Mouse (Mus musculus): ENCODE results near the gene Hoga1. TPM values are rescaled to one million over a fixed set of nuclear protein-coding genes. Genes with fewer than 3 reads are reported as not detected.

Gene Hoga1
- 10 to 100 TPM in 2 of 26 experiments, 1 to 10 TPM in 22, under 1 TPM in 1, not detected in 1; 0.95 to 11.2 (median 3.6) TPM for total RNA-seq (2018; cell fraction: chromatin; rRNA removed)
- total RNA-seq (2018; cell fraction: cytosol; rRNA removed) = 1 to 10 TPM; 1.0 to 2.4 (median 1.5) TPM
- total RNA-seq (2018; cell fraction: nucleus; rRNA removed) = 1 to 10 TPM in 25 of 26 experiments, under 1 TPM in 1; 0.92 to 5.1 (median 2.3) TPM
- 1.3 to 2.2 TPM (median 1.9 TPM) in 3 replicates for polyA plus RNA-seq (2018)

- H3K36me3 ChIP-seq (ENCODE audit: inconsistent target) = no peaks in the 10 kb centered on the region
- H3K79me2 ChIP-seq (ENCODE audit: inconsistent target) = no peaks in the 10 kb centered on the region
- H3K27ac ChIP-seq = no peak within 1 kb of the TSS
- peak within 1 kb of the TSS; percentile 28 for H3K4me3 ChIP-seq (ENCODE audit: inconsistent target)
- 43% methylated on average over 23 of the region's 23 CpGs for WGBS (ENCODE audit: missing documents)
Measured at GRCm38 (mm10) chr19:42045269-42046102, at the start of gene Hoga1. Hoga1 (plus strand) TSS chr19:42045610.

DNA sequence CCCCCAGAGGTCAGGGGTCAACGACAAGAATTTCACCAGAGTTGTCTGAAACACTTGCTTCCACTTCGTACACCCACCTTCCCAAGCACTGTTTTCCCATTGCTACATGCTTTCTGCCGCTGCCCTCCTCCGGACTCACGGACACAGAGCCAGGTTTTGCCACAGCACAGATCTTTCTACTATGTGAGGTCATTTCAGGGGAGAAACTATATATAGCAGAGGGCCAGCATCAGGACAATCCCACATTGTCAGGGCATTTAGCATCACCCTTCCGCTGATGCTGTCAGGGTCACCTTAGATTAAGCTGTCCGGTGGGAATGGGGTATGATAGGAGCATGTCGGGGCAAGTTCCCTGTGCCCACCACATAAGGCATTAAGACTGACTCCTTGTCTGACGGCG, 48.3 kb upstream of the Hoga1 start:
- Histone ChIP-seq H3K27ac (no peak overlapping the region), H3K4me3 (ENCODE audit: inconsistent target) (no peak overlapping the region), H3K79me2 (ENCODE audit: inconsistent target) (peaks cover 88% of the 10 kb centered on the region), H3K36me3 (ENCODE audit: inconsistent target) (0 out of 2 replicates have a peak, but pooled peaks cover 7% of the 10 kb centered on the region)
- 96% methylated on average over 10 of the region's 10 CpGs for WGBS (ENCODE audit: missing documents)

GRCm38 (mm10) chr19:41998770-41999548, 46.5 kb upstream of the Hoga1 start:
- peaks cover 88% of the 10 kb centered on the region for H3K79me2 ChIP-seq (ENCODE audit: inconsistent target)
- 0 out of 2 replicates have a peak, but pooled peaks cover 5% of the 10 kb centered on the region for H3K36me3 ChIP-seq (ENCODE audit: inconsistent target)
- H3K27ac ChIP-seq = peak overlapping the region; percentile 94
- H3K4me3 ChIP-seq (ENCODE audit: inconsistent target) = no peak overlapping the region
- WGBS (ENCODE audit: missing documents) = 89% methylated on average over 9 of the region's 9 CpGs

DNA sequence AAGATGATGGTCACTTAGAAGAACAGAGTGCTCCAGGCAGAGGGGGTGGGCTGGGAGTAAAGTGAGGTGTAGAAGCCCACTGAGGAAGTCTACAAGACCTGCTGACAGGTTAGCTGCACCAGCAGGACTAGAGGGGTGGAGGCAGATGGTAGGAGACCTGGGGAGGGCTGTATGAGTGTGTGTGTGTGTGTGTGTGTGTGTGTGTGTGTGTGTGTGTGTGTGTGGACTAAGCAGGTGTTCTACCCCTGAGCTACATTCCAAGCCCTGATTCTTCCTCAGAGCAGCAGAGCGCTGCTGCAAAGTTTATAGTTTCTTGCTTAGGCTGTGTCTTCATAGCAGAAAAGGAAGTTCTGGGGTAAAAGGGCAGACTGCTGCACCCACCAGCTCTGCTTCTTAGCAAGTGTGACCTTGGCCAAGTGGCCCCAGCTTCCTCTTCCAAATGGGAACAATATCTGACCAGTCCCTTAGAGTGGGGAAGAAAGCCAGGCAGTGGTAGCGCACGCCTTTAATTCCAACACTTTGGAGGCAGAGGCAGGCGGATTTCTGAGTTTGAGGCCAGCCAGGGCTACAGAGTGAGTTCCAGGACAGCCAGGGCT, 45.6 kb upstream of the Hoga1 start:
- H3K36me3 ChIP-seq (ENCODE audit: inconsistent target) = no peaks in the 10 kb centered on the region
- peak overlapping the region; percentile 94 for H3K27ac ChIP-seq
- WGBS (ENCODE audit: missing documents) = 22% methylated on average over 4 of the region's 4 CpGs
- H3K79me2 ChIP-seq (ENCODE audit: inconsistent target) = peaks cover 88% of the 10 kb centered on the region
- no peak overlapping the region for H3K4me3 ChIP-seq (ENCODE audit: inconsistent target)

DNA sequence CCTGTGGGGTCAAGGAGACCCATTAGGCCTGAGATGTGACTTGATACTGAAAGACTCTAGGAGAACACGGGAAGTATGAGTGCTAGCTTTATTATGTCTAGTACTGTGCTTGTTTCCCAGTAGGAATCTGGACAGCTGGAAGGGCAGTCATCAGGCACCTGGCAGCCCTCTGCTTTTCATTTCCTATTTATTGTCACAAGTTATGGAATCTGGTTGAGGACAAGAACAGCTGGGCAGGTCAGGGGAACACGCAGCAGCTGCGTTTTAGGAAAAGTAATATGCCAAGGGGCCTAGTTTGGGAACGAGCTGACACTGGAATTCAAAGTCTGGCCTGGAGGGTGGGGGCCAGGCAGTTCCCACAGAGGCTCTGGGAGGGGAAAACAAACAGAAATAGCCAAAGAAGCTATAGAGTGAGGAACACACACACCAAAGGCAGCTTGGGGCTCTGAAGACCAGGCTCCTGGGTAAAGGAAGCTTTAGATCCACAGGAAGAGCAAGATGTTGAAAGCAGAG, 44.9 kb upstream of the Hoga1 start:
- WGBS (ENCODE audit: missing documents) = 89% methylated on average over 4 of the region's 4 CpGs
- Histone ChIP-seq H3K4me3 (ENCODE audit: inconsistent target) (no peak overlapping the region), H3K79me2 (ENCODE audit: inconsistent target) (peaks cover 86% of the 10 kb centered on the region), H3K27ac (peak overlapping the region; percentile 94), H3K36me3 (ENCODE audit: inconsistent target) (no peaks in the 10 kb centered on the region)

GRCm38 (mm10) chr19:42001253-42001980, 44.0 kb upstream of the Hoga1 start:
- no peaks in the 10 kb centered on the region for H3K36me3 ChIP-seq (ENCODE audit: inconsistent target)
- no peak overlapping the region for H3K4me3 ChIP-seq (ENCODE audit: inconsistent target)
- H3K27ac ChIP-seq = peak overlapping the region; percentile 94
- H3K79me2 ChIP-seq (ENCODE audit: inconsistent target) = peaks cover 84% of the 10 kb centered on the region
- 55% methylated on average over 12 of the region's 12 CpGs for WGBS (ENCODE audit: missing documents)

- Histone ChIP-seq H3K4me3 (ENCODE audit: inconsistent target) (no peak overlapping the region), H3K79me2 (ENCODE audit: inconsistent target) (peaks cover 84% of the 10 kb centered on the region), H3K36me3 (ENCODE audit: inconsistent target) (no peaks in the 10 kb centered on the region), H3K27ac (peak overlapping the region; percentile 88)
- WGBS (ENCODE audit: missing documents) = 73% methylated on average over 6 of the region's 6 CpGs
Measured at GRCm38 (mm10) chr19:42004258-42004657, 41.2 kb upstream of the Hoga1 start.

DNA sequence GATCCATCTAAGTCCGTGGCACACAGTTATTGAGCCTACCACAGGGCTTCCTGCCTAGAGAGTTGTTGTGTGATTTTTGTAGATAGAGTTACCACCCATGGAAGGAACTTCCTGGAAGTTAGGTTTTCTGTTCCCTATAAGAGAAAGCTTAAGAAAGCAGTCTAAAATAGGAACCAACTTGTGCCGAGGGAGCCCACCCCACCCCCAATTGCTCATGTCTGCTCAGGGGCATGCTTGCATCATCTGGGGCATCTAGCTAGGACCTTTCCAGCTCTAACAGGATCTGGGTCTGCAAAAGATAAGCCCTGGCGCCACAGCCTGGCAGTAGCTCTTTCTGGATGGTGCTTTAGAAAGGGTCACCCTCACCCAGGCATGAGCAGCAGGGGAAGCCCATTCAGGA, 39.8 kb upstream of the Hoga1 start:
- Histone ChIP-seq H3K4me3 (ENCODE audit: inconsistent target) (no peak overlapping the region), H3K79me2 (ENCODE audit: inconsistent target) (peaks cover 96% of the 10 kb centered on the region), H3K27ac (peak overlapping the region; percentile 88), H3K36me3 (ENCODE audit: inconsistent target) (no peaks in the 10 kb centered on the region)
- WGBS (ENCODE audit: missing documents) = 2% methylated on average over 3 of the region's 3 CpGs

DNA sequence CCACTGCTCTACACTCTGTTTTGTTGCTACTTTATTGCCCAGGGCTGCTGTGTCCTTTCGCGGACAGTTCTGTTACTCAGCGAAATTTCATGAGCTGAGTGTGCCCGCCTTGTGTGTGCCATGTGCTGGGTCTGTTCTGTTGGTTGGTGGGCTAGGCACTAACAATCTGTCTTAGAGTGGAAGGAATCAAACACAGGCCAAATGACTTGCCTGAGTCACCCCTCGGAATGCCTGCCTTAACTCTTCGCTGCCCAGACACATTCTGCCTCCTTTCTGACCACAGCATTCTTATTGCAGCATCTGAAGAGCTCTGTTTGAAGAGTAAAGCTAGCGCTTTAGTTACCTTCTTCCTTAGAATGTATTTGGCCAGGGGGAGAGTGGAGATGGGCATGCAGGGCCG, 38.8 kb upstream of the Hoga1 start:
- 88% methylated on average over 7 of the region's 8 CpGs for WGBS (ENCODE audit: missing documents)
- Histone ChIP-seq H3K27ac (peak overlapping the region; percentile 88), H3K4me3 (ENCODE audit: inconsistent target) (no peak overlapping the region), H3K36me3 (ENCODE audit: inconsistent target) (no peaks in the 10 kb centered on the region), H3K79me2 (ENCODE audit: inconsistent target) (peaks cover 96% of the 10 kb centered on the region)

DNA sequence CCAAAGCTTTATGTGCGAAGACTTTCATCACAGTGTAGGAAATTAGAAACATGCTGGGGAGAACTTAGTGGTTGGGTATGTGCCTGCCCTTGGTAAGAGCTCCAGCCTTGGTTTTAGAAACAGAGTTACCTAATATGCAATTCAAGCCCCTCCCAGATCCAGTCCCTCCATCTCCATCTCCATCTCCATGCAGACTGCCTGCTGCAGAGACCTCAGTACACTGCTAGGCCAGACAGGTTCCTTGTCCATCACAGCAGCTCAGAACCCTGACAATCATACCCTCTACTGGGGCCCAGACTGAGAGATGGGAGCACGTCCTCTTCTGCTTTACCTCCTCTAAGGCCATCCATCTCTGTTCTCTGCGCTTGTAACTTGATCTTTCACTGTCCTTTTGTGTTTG, 36.8 kb upstream of the Hoga1 start:
- peaks cover 96% of the 10 kb centered on the region for H3K79me2 ChIP-seq (ENCODE audit: inconsistent target)
- WGBS (ENCODE audit: missing documents) = 91% methylated on average over 3 of the region's 3 CpGs
- no peak overlapping the region for H3K27ac ChIP-seq
- no peaks in the 10 kb centered on the region for H3K36me3 ChIP-seq (ENCODE audit: inconsistent target)
- no peak overlapping the region for H3K4me3 ChIP-seq (ENCODE audit: inconsistent target)

- Histone ChIP-seq H3K79me2 (ENCODE audit: inconsistent target) (peaks cover 96% of the 10 kb centered on the region), H3K4me3 (ENCODE audit: inconsistent target) (no peak overlapping the region), H3K36me3 (ENCODE audit: inconsistent target) (no peaks in the 10 kb centered on the region), H3K27ac (no peak overlapping the region)
- 75% methylated on average over 7 of the region's 7 CpGs for WGBS (ENCODE audit: missing documents)
Measured at GRCm38 (mm10) chr19:42009067-42009466, 36.3 kb upstream of the Hoga1 start.

DNA sequence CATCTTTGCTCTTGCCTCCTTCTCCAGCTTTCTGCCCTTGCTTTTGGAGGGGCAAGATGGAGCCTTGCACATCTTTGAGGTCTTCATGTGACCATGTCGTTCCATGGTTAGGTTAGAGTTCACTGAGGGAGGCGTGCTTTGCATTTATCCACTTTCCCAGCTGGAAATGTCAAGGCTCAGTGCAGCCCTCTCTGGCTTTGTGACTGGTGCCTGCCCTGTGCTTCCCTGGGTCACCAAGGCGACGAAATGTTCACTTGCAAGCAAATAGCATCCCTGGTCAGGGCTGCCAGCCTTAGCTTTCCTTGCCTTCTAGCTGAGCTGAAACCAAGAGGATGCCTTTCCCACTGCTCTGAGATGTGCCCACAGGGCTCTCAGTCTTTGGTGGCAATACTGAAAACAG, 35.0 kb upstream of the Hoga1 start:
- Histone ChIP-seq H3K79me2 (ENCODE audit: inconsistent target) (peaks cover 97% of the 10 kb centered on the region), H3K27ac (no peak overlapping the region), H3K36me3 (ENCODE audit: inconsistent target) (no peaks in the 10 kb centered on the region), H3K4me3 (ENCODE audit: inconsistent target) (no peak overlapping the region)
- 95% methylated on average over 4 of the region's 4 CpGs for WGBS (ENCODE audit: missing documents)

DNA sequence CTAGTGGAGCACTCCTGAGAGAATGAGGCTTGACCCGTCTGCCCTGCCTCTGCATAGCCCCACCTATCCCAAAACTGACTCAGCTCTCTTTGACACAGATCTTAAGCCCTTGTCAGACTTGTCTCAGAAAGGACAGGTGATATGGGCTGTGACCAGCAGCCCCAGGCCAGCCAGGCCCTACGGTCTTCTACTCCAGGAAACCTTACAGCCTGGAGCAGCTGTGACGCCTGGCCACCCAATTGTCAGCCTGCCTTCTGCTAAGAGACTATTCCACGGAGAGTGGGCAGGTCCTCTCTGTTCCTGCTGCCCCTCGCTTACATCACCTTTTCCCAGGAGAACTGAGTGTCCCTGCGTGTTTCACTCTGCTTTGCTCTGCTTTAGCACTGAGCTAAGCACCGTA, 34.3 kb upstream of the Hoga1 start:
- no peak overlapping the region for H3K4me3 ChIP-seq (ENCODE audit: inconsistent target)
- H3K79me2 ChIP-seq (ENCODE audit: inconsistent target) = peaks cover 100% of the 10 kb centered on the region
- no peak overlapping the region for H3K27ac ChIP-seq
- 97% methylated on average over 7 of the region's 7 CpGs for WGBS (ENCODE audit: missing documents)
- H3K36me3 ChIP-seq (ENCODE audit: inconsistent target) = no peaks in the 10 kb centered on the region
